Mouse (Mus musculus) lung, embryonic 15.5 days (tissue): ENCODE results near the gene Enpp6. TPM values are rescaled to one million over a fixed set of nuclear protein-coding genes. Genes with fewer than 3 reads are reported as not detected.

Source experiments
- ATAC-seq: fragments of 200-750 bp; cut with Nextera tagmentation; 2 replicates; pipeline ENCODE4 v1.8.0; 2017; ENCODE audit warnings: moderate number of reproducible peaks, borderline replicate concordance; ENCODE audit not compliant: low FRiP score, low TSS enrichment; ENCODE audit errors: extremely low read depth
- H3K27ac ChIP-seq: fragments of 300-500 bp; sonication (generic); 2 replicates; pipeline ENCODE4 v1.5.1; 2015; ENCODE audit warnings: moderate library complexity, mild to moderate bottlenecking, inconsistent platforms
- H3K27me3 ChIP-seq: fragments of 300-500 bp; sonication (generic); 2 replicates; pipeline ENCODE4 v1.6.1; 2015; ENCODE audit warnings: inconsistent platforms
- H3K36me3 ChIP-seq: fragments of 300-500 bp; sonication (generic); 2 replicates; pipeline ENCODE4 v1.6.1; 2015; ENCODE audit warnings: inconsistent platforms
- H3K4me1 ChIP-seq: fragments of 300-500 bp; sonication (generic); 2 replicates; pipeline ENCODE4 v1.6.1; 2015; ENCODE audit warnings: inconsistent platforms
- H3K4me2 ChIP-seq: fragments of 300-500 bp; sonication (generic); 2 replicates; pipeline ENCODE4 v1.6.1; 2015; ENCODE audit warnings: inconsistent platforms, mild to moderate bottlenecking, moderate library complexity
- H3K4me3 ChIP-seq: fragments of 300-500 bp; sonication (generic); 2 replicates; pipeline ENCODE4 v1.5.1; 2015; ENCODE audit warnings: mild to moderate bottlenecking, inconsistent platforms
- H3K9ac ChIP-seq: fragments of 300-500 bp; sonication (generic); 2 replicates; pipeline ENCODE4 v1.6.1; 2015; ENCODE audit warnings: inconsistent platforms
- H3K9me3 ChIP-seq: fragments of 300-500 bp; sonication (generic); 2 replicates; pipeline ENCODE4 v1.6.1; 2016; ENCODE audit warnings: inconsistent platforms
- WGBS: fragments of 180-500 bp; shearing (Covaris S2); methylation state at CpG from one replicate; pipeline ENCODE4 v1.1.7; 2015; 5-methylcytosine and 5-hydroxymethylcytosine counted together
- polyA plus RNA-seq: library from polyadenylated mRNA; unstranded; fragments of >200 nt; fragmentation: Nextera tagmentation; extraction: Ambion mirVana; gene quantifications from 2 replicates; pipeline ENCODE4 v1.2.1, GENCODE M21; 2015

The Enpp6 gene
- polyA plus RNA-seq, 1 experiment from 2014 or later, result 0.47 TPM

GRCm38 (mm10) chr8:46965812-46966211, 20.9 kb upstream of the Enpp6 start:
- Histone ChIP-seq H3K27me3 (no peaks in the 10 kb centered on the region), H3K4me1 (no peaks in the 10 kb centered on the region), H3K4me3 (no peak overlapping the region), H3K36me3 (no peaks in the 10 kb centered on the region), H3K9me3 (no peaks in the 10 kb centered on the region), H3K9ac (no peak overlapping the region), H3K27ac (no peak overlapping the region), H3K4me2 (no peak overlapping the region)
- no peak for ATAC-seq
- 41% methylated on average over 14 of the region's 14 CpGs for WGBS

DNA sequence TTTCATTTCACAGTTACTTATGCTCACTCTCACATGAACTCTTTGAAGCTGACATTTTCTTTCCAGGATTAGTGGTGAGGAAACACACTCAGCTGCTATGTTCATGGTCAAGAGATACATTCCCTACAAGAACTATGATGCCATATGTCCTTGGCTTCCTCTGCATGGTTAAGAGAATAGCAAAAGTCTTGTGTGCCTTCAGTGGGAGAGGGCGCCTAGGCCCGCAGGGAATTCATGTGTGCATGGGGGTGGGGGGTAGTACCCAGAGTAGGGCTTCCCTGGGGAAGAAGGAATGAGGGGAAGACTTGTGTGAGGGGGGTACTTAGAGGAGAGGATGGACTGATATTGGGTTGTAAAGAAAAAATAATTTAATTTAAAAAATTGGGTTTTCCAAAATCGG, 18.0 kb upstream of the Enpp6 start:
- Histone ChIP-seq H3K9me3 (no peaks in the 10 kb centered on the region), H3K4me2 (no peak overlapping the region), H3K4me3 (no peak overlapping the region), H3K27ac (no peak overlapping the region), H3K27me3 (no peaks in the 10 kb centered on the region), H3K4me1 (no peaks in the 10 kb centered on the region), H3K9ac (no peak overlapping the region), H3K36me3 (no peaks in the 10 kb centered on the region)
- ATAC-seq, result no peak
- WGBS, result 92% methylated on average over 3 of the region's 3 CpGs

- no peak overlapping the region for H3K4me3 ChIP-seq
- no peaks in the 10 kb centered on the region for H3K36me3 ChIP-seq
- no peaks in the 10 kb centered on the region for H3K9me3 ChIP-seq
- no peak for ATAC-seq
- H3K4me2 ChIP-seq, result no peak overlapping the region
- H3K27ac ChIP-seq, result no peak overlapping the region
- no peak overlapping the region for H3K9ac ChIP-seq
- WGBS, result 42% methylated on average over 2 of the region's 2 CpGs
- no peaks in the 10 kb centered on the region for H3K27me3 ChIP-seq
- H3K4me1 ChIP-seq, result no peaks in the 10 kb centered on the region
Observed at GRCm38 (mm10) chr8:46969386-46969785, 17.3 kb upstream of the Enpp6 start.

DNA sequence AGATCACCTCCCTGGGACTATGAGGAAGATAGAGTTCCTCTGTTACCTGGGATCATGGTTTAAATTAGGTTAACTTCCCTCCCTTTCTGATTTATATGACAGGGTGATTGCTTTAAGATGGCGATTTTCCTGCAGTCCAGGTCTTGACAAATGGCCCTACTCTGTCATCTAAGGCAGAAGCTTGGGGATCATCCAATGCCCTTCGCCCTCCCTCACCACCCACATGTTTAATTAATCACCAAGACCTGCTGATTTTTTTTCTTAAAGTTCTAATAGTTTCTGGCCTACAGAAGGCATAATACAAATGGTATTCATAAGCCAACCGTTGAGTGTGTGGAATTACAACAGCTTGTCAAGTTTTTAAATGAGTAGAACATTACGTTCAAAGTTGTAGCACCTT, 9.3 kb upstream of the Enpp6 start:
- Histone ChIP-seq H3K9ac (no peak overlapping the region), H3K4me1 (no peaks in the 10 kb centered on the region), H3K27ac (no peak overlapping the region), H3K4me2 (no peak overlapping the region), H3K4me3 (no peak overlapping the region), H3K9me3 (no peaks in the 10 kb centered on the region), H3K36me3 (no peaks in the 10 kb centered on the region), H3K27me3 (no peaks in the 10 kb centered on the region)
- no peak for ATAC-seq
- 78% methylated on average over 4 of the region's 4 CpGs for WGBS

GRCm38 (mm10) chr8:46982166-46982565, 4.5 kb upstream of the Enpp6 start:
- WGBS, result 66% methylated on average over 6 of the region's 6 CpGs
- Histone ChIP-seq H3K27me3 (no peaks in the 10 kb centered on the region), H3K4me3 (no peak overlapping the region), H3K27ac (no peak overlapping the region), H3K4me1 (no peaks in the 10 kb centered on the region), H3K9ac (no peak overlapping the region), H3K9me3 (no peaks in the 10 kb centered on the region), H3K4me2 (no peak overlapping the region), H3K36me3 (no peaks in the 10 kb centered on the region)
- no peak for ATAC-seq

DNA sequence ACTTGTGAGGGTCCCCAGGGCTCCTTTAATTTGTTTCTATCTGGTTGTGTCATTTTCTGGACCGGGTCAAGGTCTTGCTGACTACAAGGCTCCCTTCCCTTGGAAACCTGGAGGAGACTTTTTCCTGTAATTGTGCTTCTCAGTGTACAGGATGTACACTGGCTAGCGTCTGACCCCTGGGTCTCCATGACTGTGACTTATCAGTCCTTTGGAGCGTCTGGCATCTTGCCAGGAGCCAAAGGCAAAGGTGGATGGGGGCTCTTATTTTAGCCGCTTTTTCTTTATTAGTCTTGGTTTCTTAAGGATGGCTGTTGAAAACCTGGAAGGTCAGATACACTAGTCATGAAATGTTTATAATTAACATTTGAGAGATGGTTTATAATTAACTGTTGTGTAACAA, 3.9 kb upstream of the Enpp6 start:
- Histone ChIP-seq H3K27ac (no peak overlapping the region), H3K9ac (no peak overlapping the region), H3K9me3 (no peaks in the 10 kb centered on the region), H3K4me1 (no peaks in the 10 kb centered on the region), H3K36me3 (no peaks in the 10 kb centered on the region), H3K4me3 (no peak overlapping the region), H3K4me2 (no peak overlapping the region), H3K27me3 (no peaks in the 10 kb centered on the region)
- 38% methylated on average over 4 of the region's 4 CpGs for WGBS
- no peak for ATAC-seq

GRCm38 (mm10) chr8:46984647-46985046, 2.0 kb upstream of the Enpp6 start:
- Histone ChIP-seq H3K4me3 (no peak overlapping the region), H3K9me3 (no peaks in the 10 kb centered on the region), H3K27me3 (no peaks in the 10 kb centered on the region), H3K36me3 (no peaks in the 10 kb centered on the region), H3K27ac (no peak overlapping the region), H3K4me1 (no peaks in the 10 kb centered on the region), H3K4me2 (no peak overlapping the region), H3K9ac (no peak overlapping the region)
- WGBS, result 71% methylated on average over 11 of the region's 11 CpGs
- ATAC-seq, result no peak

- Histone ChIP-seq H3K27ac (no peak overlapping the region), H3K4me3 (no peak overlapping the region), H3K36me3 (no peaks in the 10 kb centered on the region), H3K9me3 (no peaks in the 10 kb centered on the region), H3K4me2 (no peak overlapping the region), H3K27me3 (no peaks in the 10 kb centered on the region), H3K4me1 (peaks cover 6% of the 10 kb centered on the region; the same call in 1 of the 2 replicates), H3K9ac (no peak overlapping the region)
- no peak for ATAC-seq
- WGBS, result 58% methylated on average over 6 of the region's 6 CpGs
Observed at GRCm38 (mm10) chr8:46988366-46988765, 1.7 kb downstream of the Enpp6 start.

DNA sequence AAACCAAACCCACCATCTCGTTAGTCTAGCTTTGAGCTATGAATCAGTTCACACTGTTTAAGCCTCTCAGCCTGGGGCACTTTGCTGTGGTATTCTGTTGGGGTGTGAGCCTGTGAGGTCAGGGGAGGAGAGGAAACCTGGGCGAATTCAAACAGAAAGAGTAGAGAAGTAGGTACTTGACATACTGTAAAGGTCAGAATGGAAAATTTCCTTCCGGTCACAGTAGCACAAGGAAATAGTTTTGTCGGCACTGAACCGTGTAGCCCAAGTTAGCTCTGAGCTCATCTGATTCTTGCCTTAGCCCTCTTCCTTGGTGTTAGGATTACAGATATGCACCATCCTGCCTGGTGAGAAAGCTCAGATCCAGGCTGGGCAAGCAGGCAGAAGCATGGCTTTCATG, 4.4 kb downstream of the Enpp6 start:
- 39% methylated on average over 5 of the region's 5 CpGs for WGBS
- Histone ChIP-seq H3K4me3 (no peak overlapping the region), H3K27me3 (no peaks in the 10 kb centered on the region), H3K9me3 (no peaks in the 10 kb centered on the region), H3K4me1 (peaks cover 6% of the 10 kb centered on the region; the same call in 1 of the 2 replicates), H3K4me2 (no peak overlapping the region), H3K36me3 (no peaks in the 10 kb centered on the region), H3K27ac (no peak overlapping the region), H3K9ac (no peak overlapping the region)
- no peak; the same call in 1 of the 2 replicates for ATAC-seq

- H3K4me1 ChIP-seq, result peaks cover 11% of the 10 kb centered on the region; the same call in 1 of the 2 replicates
- 84% methylated on average over 9 of the region's 9 CpGs for WGBS
- no peak overlapping the region for H3K4me3 ChIP-seq
- H3K27me3 ChIP-seq, result no peaks in the 10 kb centered on the region
- H3K36me3 ChIP-seq, result no peaks in the 10 kb centered on the region
- no peak overlapping the region for H3K4me2 ChIP-seq
- no peak overlapping the region for H3K9ac ChIP-seq
- no peak for ATAC-seq
- H3K27ac ChIP-seq, result no peak overlapping the region
- no peaks in the 10 kb centered on the region for H3K9me3 ChIP-seq
Observed at GRCm38 (mm10) chr8:46992579-46992978, 5.9 kb downstream of the Enpp6 start.

- Histone ChIP-seq H3K36me3 (no peaks in the 10 kb centered on the region), H3K4me3 (no peak overlapping the region), H3K27ac (no peak overlapping the region), H3K27me3 (no peaks in the 10 kb centered on the region), H3K4me1 (peaks cover 7% of the 10 kb centered on the region), H3K9ac (no peak overlapping the region), H3K9me3 (no peaks in the 10 kb centered on the region), H3K4me2 (no peak overlapping the region)
- no peak for ATAC-seq
- 35% methylated on average over 9 of the region's 9 CpGs for WGBS
Observed at GRCm38 (mm10) chr8:46995931-46996664, 9.4 kb downstream of the Enpp6 start.

DNA sequence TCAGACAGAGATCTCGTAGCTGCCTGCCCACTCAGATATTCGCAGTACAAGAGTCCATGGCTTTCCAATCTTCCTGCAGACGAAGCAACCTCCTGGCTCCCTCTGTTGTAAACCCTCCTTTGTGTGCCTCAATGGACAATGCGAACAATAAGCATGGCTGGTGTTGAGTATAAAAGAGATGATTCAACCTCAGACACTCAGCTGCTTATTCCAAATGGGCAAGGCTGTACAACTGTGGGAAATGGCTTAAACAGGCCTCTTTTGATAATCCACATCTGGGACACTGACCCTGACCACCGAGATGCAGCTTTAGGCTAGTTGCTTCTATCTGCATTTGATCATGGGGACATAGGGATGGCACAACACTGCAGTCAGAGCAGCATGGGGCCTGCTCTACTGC, 19.0 kb downstream of the Enpp6 start:
- Histone ChIP-seq H3K9me3 (no peaks in the 10 kb centered on the region), H3K27ac (no peak overlapping the region), H3K27me3 (no peaks in the 10 kb centered on the region), H3K4me3 (no peak overlapping the region), H3K4me1 (no peaks in the 10 kb centered on the region), H3K4me2 (no peak overlapping the region), H3K36me3 (no peaks in the 10 kb centered on the region), H3K9ac (no peak overlapping the region)
- 83% methylated on average over 5 of the region's 5 CpGs for WGBS
- ATAC-seq, result no peak

GRCm38 (mm10) chr8:47006785-47007184, 20.1 kb downstream of the Enpp6 start:
- no peak for ATAC-seq
- WGBS, result 46% methylated on average over 9 of the region's 9 CpGs
- no peak overlapping the region for H3K9ac ChIP-seq

More at GRCm38 (mm10) chr8:47006785-47007184, 20.1 kb downstream of the Enpp6 start:
- H3K4me2 ChIP-seq, result no peak overlapping the region
- no peaks in the 10 kb centered on the region for H3K4me1 ChIP-seq
- no peaks in the 10 kb centered on the region for H3K9me3 ChIP-seq
- no peak overlapping the region for H3K4me3 ChIP-seq
- no peak overlapping the region for H3K27ac ChIP-seq
- no peaks in the 10 kb centered on the region for H3K27me3 ChIP-seq
- no peaks in the 10 kb centered on the region for H3K36me3 ChIP-seq
